Mouse (Mus musculus) embryonic facial prominence, embryonic 11.5 days (tissue): Measurements from ENCODE around the gene Cdc6. TPM values are rescaled to one million over a fixed set of nuclear protein-coding genes. Genes with fewer than 3 reads are reported as not detected.

Experiments
- ATAC-seq: fragments of 200-750 bp; cut with Nextera tagmentation; replicated peaks from 2 replicates; pipeline ENCODE4 v1.8.0; 2017; ENCODE audit warnings: low read depth; ENCODE audit not compliant: insufficient number of reproducible peaks, low FRiP score, low TSS enrichment
- DNase-seq: peaks from one replicate; pipeline ENCODE4 v3.0.0-alpha.2; 2015; ENCODE audit warnings: low spot score
- H3K27ac ChIP-seq: fragments of 300-500 bp; sonication (generic); replicated peaks from 2 replicates; pipeline ENCODE4 v1.5.1; 2014; ENCODE audit warnings: mild to moderate bottlenecking, low read depth, low read length, control low read depth
- H3K27me3 ChIP-seq: fragments of 300-500 bp; sonication (generic); 2 replicates; pipeline ENCODE4 v1.6.1; 2014; ENCODE audit warnings: mild to moderate bottlenecking, low read length, moderate library complexity, mixed read lengths; ENCODE audit not compliant: control insufficient read depth, insufficient read depth
- H3K36me3 ChIP-seq: fragments of 300-500 bp; sonication (generic); replicated peaks from 2 replicates; pipeline ENCODE4 v1.6.1; 2014; ENCODE audit warnings: low read depth, mild to moderate bottlenecking, low read length, moderate library complexity, mixed read lengths; ENCODE audit not compliant: control insufficient read depth, insufficient read depth
- H3K4me1 ChIP-seq: fragments of 300-500 bp; sonication (generic); 2 replicates; pipeline ENCODE4 v1.6.1; 2014; ENCODE audit warnings: low read length, mixed read lengths; ENCODE audit not compliant: control insufficient read depth, insufficient read depth
- H3K4me2 ChIP-seq: fragments of 300-500 bp; sonication (generic); 2 replicates; pipeline ENCODE4 v1.6.1; 2014; ENCODE audit warnings: low read depth, mild to moderate bottlenecking, control low read depth, low read length, moderate library complexity
- H3K4me3 ChIP-seq: fragments of 300-500 bp; sonication (generic); 2 replicates; pipeline ENCODE4 v1.5.1; 2014; ENCODE audit warnings: low read depth, low read length, control low read depth
- H3K9ac ChIP-seq: fragments of 300-500 bp; sonication (generic); replicated peaks from 2 replicates; pipeline ENCODE4 v1.6.1; 2014; ENCODE audit warnings: mild to moderate bottlenecking, control low read depth, low read length
- H3K9me3 ChIP-seq: fragments of 300-500 bp; sonication (generic); replicated peaks from 2 replicates; pipeline ENCODE4 v1.6.1; 2016; ENCODE audit warnings: mild to moderate bottlenecking, low read length, inconsistent platforms, mixed read lengths; ENCODE audit not compliant: control insufficient read depth
- WGBS: fragments of 180-500 bp; shearing (Covaris S2); extraction: QIAGEN DNeasy Blood & Tissue Kit; methylation state at CpG from one replicate; pipeline ENCODE4 v1.1.7; 2014; 5-methylcytosine and 5-hydroxymethylcytosine counted together
- polyA plus RNA-seq: library from polyadenylated mRNA; unstranded; fragments of >200 nt; fragmentation: Nextera tagmentation; extraction: Ambion mirVana; gene quantifications from 2 replicates; pipeline ENCODE4 v1.2.1, GENCODE M21; 2014

Gene Cdc6
- polyA plus RNA-seq: 55.4 and 57.1 TPM in 2 replicates

GRCm38 (mm10) chr11:98907437-98908173, at the start of gene Cdc6:
Gene Cdc6, plus strand, starts transcription at chr11:98907801.
- Histone ChIP-seq H3K4me3 (peak within 1 kb of the TSS; percentile 58), H3K4me2 (peak within 1 kb of the TSS; percentile 73), H3K9ac (peak within 1 kb of the TSS; percentile 67), H3K9me3 (no peaks in the 10 kb centered on the region), H3K36me3 (peaks cover 4% of the 10 kb centered on the region; the same call in 1 of the 2 replicates), H3K27ac (peak within 1 kb of the TSS; percentile 57; the same call in 1 of the 2 replicates), H3K4me1 (peaks cover 7% of the 10 kb centered on the region), H3K27me3 (no peaks in the 10 kb centered on the region)
- DNase-seq (peak; percentile 99), ATAC-seq (peak; percentile 94)
- WGBS: under 1% methylated on average over 49 of the region's 49 CpGs

- no peak overlapping the region for H3K9ac ChIP-seq
- no peaks in the 10 kb centered on the region for H3K27me3 ChIP-seq
- peak; percentile 95 for DNase-seq
- no peaks in the 10 kb centered on the region for H3K4me1 ChIP-seq
- H3K9me3 ChIP-seq: no peaks in the 10 kb centered on the region
- H3K36me3 ChIP-seq: no peaks in the 10 kb centered on the region
- no peak for ATAC-seq
- WGBS: 35% methylated on average over 14 of the region's 14 CpGs
- no peak overlapping the region for H3K27ac ChIP-seq
- H3K4me3 ChIP-seq: no peak overlapping the region
- H3K4me2 ChIP-seq: no peak overlapping the region
These were observed 48.6 kb upstream of the Cdc6 start for GRCm38 (mm10) chr11:98858759-98859731.

- H3K4me1 ChIP-seq: no peaks in the 10 kb centered on the region
- H3K4me2 ChIP-seq: peak within 1 kb of the TSS; percentile 67
- H3K36me3 ChIP-seq: no peaks in the 10 kb centered on the region
- DNase-seq: peak; percentile 98
- H3K9me3 ChIP-seq: no peaks in the 10 kb centered on the region
- ATAC-seq: peak; percentile 81
- H3K27me3 ChIP-seq: no peaks in the 10 kb centered on the region
- 9% methylated on average over 36 of the region's 41 CpGs for WGBS
- H3K27ac ChIP-seq: peak within 1 kb of the TSS; percentile 90
- peak within 1 kb of the TSS; percentile 71 for H3K9ac ChIP-seq
- H3K4me3 ChIP-seq: peak within 1 kb of the TSS; percentile 58
These were observed 44.4 kb upstream of the Cdc6 start, which contains the start of gene Wipf2 for GRCm38 (mm10) chr11:98863028-98863750. Gene Wipf2, plus strand, starts transcription at chr11:98863638.

- Histone ChIP-seq H3K36me3 (no peaks in the 10 kb centered on the region), H3K4me1 (no peaks in the 10 kb centered on the region), H3K4me3 (peak overlapping the region; percentile 58), H3K27me3 (no peaks in the 10 kb centered on the region), H3K4me2 (peak overlapping the region; percentile 41), H3K9ac (peak overlapping the region; percentile 71), H3K9me3 (no peaks in the 10 kb centered on the region), H3K27ac (peak overlapping the region; percentile 90)
- peak; percentile 86 for DNase-seq
- peak; percentile 75 for ATAC-seq
- WGBS: under 1% methylated on average over 39 of the region's 39 CpGs
These were observed 43.7 kb upstream of the Cdc6 start for GRCm38 (mm10) chr11:98863751-98864429.

- Histone ChIP-seq H3K36me3 (no peaks in the 10 kb centered on the region), H3K9ac (no peak overlapping the region), H3K27ac (no peak overlapping the region), H3K4me2 (no peak overlapping the region), H3K4me3 (no peak overlapping the region), H3K9me3 (no peaks in the 10 kb centered on the region), H3K27me3 (no peaks in the 10 kb centered on the region), H3K4me1 (no peaks in the 10 kb centered on the region)
- 72% methylated on average over 12 of the region's 12 CpGs for WGBS
- ATAC-seq (no peak), DNase-seq (no peak)
These were observed 40.3 kb upstream of the Cdc6 start for GRCm38 (mm10) chr11:98867293-98867692.

GRCm38 (mm10) chr11:98869906-98870305, 37.7 kb upstream of the Cdc6 start:
- Histone ChIP-seq H3K4me1 (no peaks in the 10 kb centered on the region), H3K36me3 (no peaks in the 10 kb centered on the region; the same call in 1 of the 2 replicates), H3K9ac (no peak overlapping the region), H3K27me3 (no peaks in the 10 kb centered on the region), H3K4me2 (no peak overlapping the region), H3K4me3 (no peak overlapping the region), H3K27ac (no peak overlapping the region), H3K9me3 (no peaks in the 10 kb centered on the region)
- 91% methylated on average over 8 of the region's 8 CpGs for WGBS
- ATAC-seq (no peak), DNase-seq (no peak)

- Histone ChIP-seq H3K4me3 (no peak overlapping the region), H3K4me1 (no peaks in the 10 kb centered on the region), H3K27me3 (no peaks in the 10 kb centered on the region), H3K9me3 (no peaks in the 10 kb centered on the region), H3K9ac (no peak overlapping the region), H3K36me3 (no peaks in the 10 kb centered on the region; the same call in none of the 2 replicates), H3K4me2 (no peak overlapping the region), H3K27ac (no peak overlapping the region)
- ATAC-seq: no peak
- WGBS: 82% methylated on average over 5 of the region's 5 CpGs
- DNase-seq: no peak
These were observed 36.8 kb upstream of the Cdc6 start for GRCm38 (mm10) chr11:98870791-98871190.
